Mouse (Mus musculus) G1E (cell line): ENCODE data around the gene Irs1. TPM values are rescaled to one million over a fixed set of nuclear protein-coding genes. Genes with fewer than 3 reads are reported as not detected.
A peak's percentile ranks its signal among the peaks of the same experiment; 100 is the strongest.

Experiments used
- ATAC-seq: 2 replicates; pipeline ENCODE4 v1.8.0; 2016; ENCODE audit warnings: mild to moderate bottlenecking; ENCODE audit not compliant: insufficient number of reproducible peaks, poor library complexity, low FRiP score, severe bottlenecking; ENCODE audit errors: extremely low read depth
- DNase-seq: peaks from one replicate; pipeline ENCODE4 v3.0.0; 2012; ENCODE audit warnings: low spot score
- H3K27me3 ChIP-seq: 2 replicates; pipeline ENCODE4 v1.6.1; 2012; ENCODE audit warnings: mild to moderate bottlenecking, low read length, inconsistent platforms; ENCODE audit not compliant: insufficient read depth
- H3K36me3 ChIP-seq: replicated peaks from 2 replicates; pipeline ENCODE3; 2012; ENCODE audit warnings: mild to moderate bottlenecking, inconsistent platforms
- H3K4me1 ChIP-seq: 2 replicates; pipeline ENCODE4 v1.6.1; 2012; ENCODE audit warnings: low read depth, low read length, inconsistent platforms, mixed read lengths; ENCODE audit not compliant: insufficient read depth
- H3K4me3 ChIP-seq: 2 replicates; pipeline ENCODE4 v1.5.1; 2012; ENCODE audit warnings: low read depth, mild to moderate bottlenecking, inconsistent platforms, low read length, moderate library complexity, mixed read lengths
- H3K9me3 ChIP-seq: replicated peaks from 2 replicates; pipeline ENCODE4 v1.6.1; 2012; ENCODE audit warnings: inconsistent platforms
- CTCF ChIP-seq: IDR thresholded peaks from 2 replicates; pipeline ENCODE4 v1.5.1; 2012; ENCODE audit warnings: low read depth, low read length, inconsistent platforms, mixed read lengths
- GATA1 ChIP-seq: IDR thresholded peaks from 2 replicates; pipeline ENCODE4 v1.6.1; 2012; ENCODE audit warnings: borderline replicate concordance, low read length, inconsistent platforms, mixed read lengths
- GATA2 ChIP-seq: IDR thresholded peaks from 2 replicates; pipeline ENCODE4 v1.6.1; 2012; ENCODE audit warnings: low read depth, low read length, inconsistent platforms, borderline replicate concordance
- POLR2AphosphoS5 ChIP-seq: IDR thresholded peaks from 2 replicates; pipeline ENCODE4 v1.6.1; 2012; ENCODE audit warnings: low read depth, low read length, inconsistent platforms; ENCODE audit not compliant: insufficient replicate concordance
- TAL1 ChIP-seq: conservative IDR thresholded peaks from 2 replicates; pipeline ENCODE4 v1.6.1; 2012; ENCODE audit warnings: low read depth, low read length, inconsistent platforms, mixed read lengths
- polyA plus RNA-seq: library from polyadenylated mRNA; stranded (reverse); fragments of >175 nt; gene quantifications from 2 replicates; pipeline ENCODE4 v1.2.3, GENCODE M21; 2012
- total RNA-seq, 2 experiments: library from RNA; stranded (forward) in 1 of 2; stranded (reverse) in 1 of 2; fragments of 200-1000 nt in 1 of 2; fragments of >200 nt in 1 of 2; fragmentation: Nextera tagmentation in 1 of 2; gene quantifications; 2 replicates each; pipeline ENCODE4 v1.2.3; 2014 to 2017

Gene Irs1
- total and polyA plus RNA-seq, 3 experiments: 0.11 TPM; not detected in 2

GRCm38 (mm10) chr1:82286190-82287051 is 4.8 kb downstream of the Irs1 start:
- ATAC-seq: no peak
- H3K4me1 ChIP-seq: peaks cover 4% of the 10 kb centered on the region
- no peak for DNase-seq
- no peaks in the 10 kb centered on the region for H3K36me3 ChIP-seq
- H3K27me3 ChIP-seq: peaks cover 22% of the 10 kb centered on the region; the same call in 1 of the 2 replicates
- TF ChIP-seq TAL1 (no peak), POLR2AphosphoS5 (no peak), CTCF (no peak), GATA1 (no peak), GATA2 (no peak)
- peaks cover 29% of the 10 kb centered on the region for H3K9me3 ChIP-seq
- H3K4me3 ChIP-seq: no peak overlapping the region

DNA sequence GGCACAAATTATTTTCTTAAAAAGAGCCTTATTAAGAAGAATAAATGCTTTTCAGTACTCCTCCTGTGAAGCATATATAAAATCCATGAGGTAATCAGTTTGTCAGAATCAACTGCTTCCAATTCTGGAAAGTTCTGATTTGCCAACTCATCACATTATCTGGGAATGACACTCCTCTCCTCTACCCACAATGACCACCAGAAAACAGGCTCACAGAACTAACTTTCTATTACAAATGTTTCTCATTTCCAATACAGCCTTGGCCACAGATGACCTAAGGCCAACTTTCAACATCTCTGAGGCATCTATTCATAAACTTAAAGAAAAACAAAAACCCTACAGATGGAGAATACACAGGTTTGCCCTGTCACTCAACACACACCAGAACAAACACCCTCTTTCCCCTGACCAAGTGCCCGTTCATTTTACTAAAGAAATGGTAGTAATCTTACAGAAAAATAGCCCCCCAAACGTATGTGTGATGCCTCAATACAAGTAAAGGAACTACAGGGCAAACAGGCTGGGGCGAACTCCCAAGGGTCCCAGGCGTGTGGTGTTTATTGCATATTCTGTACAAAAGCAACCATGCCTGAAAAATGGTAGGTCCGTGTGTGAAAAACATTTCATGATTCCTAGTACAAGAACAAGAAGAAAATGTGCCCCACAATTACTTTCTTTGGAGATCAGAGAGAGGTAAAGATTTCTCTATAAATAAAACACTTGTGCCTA is 5.6 kb downstream of the Irs1 start:
- TF ChIP-seq GATA2 (no peak), CTCF (no peak), TAL1 (no peak), GATA1 (no peak), POLR2AphosphoS5 (no peak)
- H3K36me3 ChIP-seq: no peaks in the 10 kb centered on the region
- DNase-seq: no peak
- H3K27me3 ChIP-seq: peaks cover 19% of the 10 kb centered on the region; the same call in 1 of the 2 replicates
- peaks cover 4% of the 10 kb centered on the region for H3K4me1 ChIP-seq
- peaks cover 22% of the 10 kb centered on the region for H3K9me3 ChIP-seq
- no peak for ATAC-seq
- H3K4me3 ChIP-seq: no peak overlapping the region

GRCm38 (mm10) chr1:82284403-82284802 is 6.8 kb downstream of the Irs1 start:
- TF ChIP-seq GATA1 (no peak), POLR2AphosphoS5 (no peak), GATA2 (no peak), TAL1 (no peak), CTCF (no peak)
- peaks cover 4% of the 10 kb centered on the region for H3K4me1 ChIP-seq
- ATAC-seq (no peak), DNase-seq (no peak)
- peaks cover 8% of the 10 kb centered on the region; the same call in 1 of the 2 replicates for H3K27me3 ChIP-seq
- H3K4me3 ChIP-seq: no peak overlapping the region
- H3K9me3 ChIP-seq: peaks cover 11% of the 10 kb centered on the region
- H3K36me3 ChIP-seq: no peaks in the 10 kb centered on the region

- no peaks in the 10 kb centered on the region for H3K36me3 ChIP-seq
- no peak for TF ChIP-seq GATA1
- TF ChIP-seq POLR2AphosphoS5: no peak
- no peak for TF ChIP-seq TAL1
- no peak for TF ChIP-seq CTCF
- TF ChIP-seq GATA2: no peak
- H3K9me3 ChIP-seq: peaks cover 6% of the 10 kb centered on the region
- ATAC-seq: no peak
- H3K4me1 ChIP-seq: peaks cover 4% of the 10 kb centered on the region
- peaks cover 5% of the 10 kb centered on the region; the same call in 1 of the 2 replicates for H3K27me3 ChIP-seq
- H3K4me3 ChIP-seq: no peak overlapping the region
- no peak for DNase-seq
Measured at GRCm38 (mm10) chr1:82283901-82284301, 7.3 kb downstream of the Irs1 start.

- ATAC-seq (peak; percentile 94), DNase-seq (peak; percentile 82)
- Histone ChIP-seq H3K4me3 (peak overlapping the region; percentile 57; the same call in 1 of the 2 replicates), H3K36me3 (no peaks in the 10 kb centered on the region), H3K9me3 (no peaks in the 10 kb centered on the region; the same call in 1 of the 2 replicates), H3K27me3 (peaks cover 5% of the 10 kb centered on the region; the same call in 1 of the 2 replicates), H3K4me1 (peaks cover 4% of the 10 kb centered on the region)
- TF ChIP-seq CTCF (no peak), POLR2AphosphoS5 (no peak), TAL1 (no peak), GATA2 (no peak), GATA1 (no peak)
Measured at GRCm38 (mm10) chr1:82282992-82283611, 8.1 kb downstream of the Irs1 start.

GRCm38 (mm10) chr1:82281823-82282222 is 9.4 kb downstream of the Irs1 start:
- TF ChIP-seq GATA2: no peak
- no peak for TF ChIP-seq CTCF
- TF ChIP-seq TAL1: no peak
- TF ChIP-seq POLR2AphosphoS5: no peak
- no peak for TF ChIP-seq GATA1
- DNase-seq (no peak), ATAC-seq (no peak)
- Histone ChIP-seq H3K4me1 (peaks cover 4% of the 10 kb centered on the region), H3K9me3 (no peaks in the 10 kb centered on the region), H3K36me3 (no peaks in the 10 kb centered on the region), H3K27me3 (no peaks in the 10 kb centered on the region), H3K4me3 (no peak overlapping the region)
